Mouse (Mus musculus): Measurements from ENCODE around the gene Dnmt1. TPM values are rescaled to one million over a fixed set of nuclear protein-coding genes. Genes with fewer than 3 reads are reported as not detected.

The Dnmt1 gene
- polyA plus RNA-seq, 1 experiment from 2014 or later = 69.6 TPM

GRCm38 (mm10) chr9:20869246-20869645 lies 90.4 kb downstream of the Dnmt1 start:
- Histone ChIP-seq H3K4me3 (ENCODE audit: low read depth, low read length) (peak overlapping the region; percentile 52), H3K27ac (ENCODE audit: low read length) (no peak overlapping the region), H3K36me3 (ENCODE audit: control insufficient read depth, insufficient read depth, low read length) (no peaks in the 10 kb centered on the region), H3K4me1 (ENCODE audit: control insufficient read depth, insufficient read depth, low read length) (no peaks in the 10 kb centered on the region), H3K9ac (replicated peaks; ENCODE audit: low read depth, low read length) (peak overlapping the region; percentile 46; the same call in 1 of the 2 replicates), H3K4me2 (replicated peaks; ENCODE audit: low read depth, low read length) (peak overlapping the region; percentile 72), H3K27me3 (ENCODE audit: control insufficient read depth, insufficient read depth, low read length) (peaks cover 13% of the 10 kb centered on the region; the same call in 1 of the 2 replicates), H3K9me3 (ENCODE audit: control insufficient read depth, low read depth, low read length) (no peaks in the 10 kb centered on the region)
- no peak for ATAC-seq (ENCODE audit: insufficient number of reproducible peaks, insufficient read depth, low FRiP score, low read depth)
- 3% methylated on average over 19 of the region's 19 CpGs for WGBS

GRCm38 (mm10) chr9:20868448-20869001 lies 91.2 kb downstream of the Dnmt1 start, which contains the start of gene A230050P20Rik:
TSS of gene A230050P20Rik (plus strand) at chr9:20868642.
- peak within 1 kb of the TSS; percentile 46; the same call in 1 of the 2 replicates for H3K9ac ChIP-seq (replicated peaks; ENCODE audit: low read depth, low read length)
- ATAC-seq (ENCODE audit: insufficient number of reproducible peaks, insufficient read depth, low FRiP score, low read depth) = peak; percentile 50; the same call in 1 of the 2 replicates
- H3K27ac ChIP-seq (ENCODE audit: low read length) = no peak within 1 kb of the TSS
- H3K4me3 ChIP-seq (ENCODE audit: low read depth, low read length) = peak within 1 kb of the TSS; percentile 52
- no peaks in the 10 kb centered on the region for H3K4me1 ChIP-seq (ENCODE audit: control insufficient read depth, insufficient read depth, low read length)
- no peaks in the 10 kb centered on the region for H3K36me3 ChIP-seq (ENCODE audit: control insufficient read depth, insufficient read depth, low read length)
- peak within 1 kb of the TSS; percentile 72 for H3K4me2 ChIP-seq (replicated peaks; ENCODE audit: low read depth, low read length)
- no peaks in the 10 kb centered on the region for H3K9me3 ChIP-seq (ENCODE audit: control insufficient read depth, low read depth, low read length)
- WGBS = 7% methylated on average over 50 of the region's 53 CpGs
- H3K27me3 ChIP-seq (ENCODE audit: control insufficient read depth, insufficient read depth, low read length) = peaks cover 13% of the 10 kb centered on the region; the same call in 1 of the 2 replicates

GRCm38 (mm10) chr9:20866879-20867278 lies 92.8 kb downstream of the Dnmt1 start:
- Histone ChIP-seq H3K9me3 (ENCODE audit: control insufficient read depth, low read depth, low read length) (no peaks in the 10 kb centered on the region), H3K4me3 (ENCODE audit: low read depth, low read length) (no peak overlapping the region), H3K4me1 (ENCODE audit: control insufficient read depth, insufficient read depth, low read length) (no peaks in the 10 kb centered on the region), H3K27ac (ENCODE audit: low read length) (no peak overlapping the region), H3K4me2 (replicated peaks; ENCODE audit: low read depth, low read length) (no peak overlapping the region), H3K9ac (replicated peaks; ENCODE audit: low read depth, low read length) (no peak overlapping the region), H3K36me3 (ENCODE audit: control insufficient read depth, insufficient read depth, low read length) (no peaks in the 10 kb centered on the region), H3K27me3 (ENCODE audit: control insufficient read depth, insufficient read depth, low read length) (peaks cover 13% of the 10 kb centered on the region; the same call in 1 of the 2 replicates)
- 62% methylated on average over 3 of the region's 3 CpGs for WGBS
- ATAC-seq (ENCODE audit: insufficient number of reproducible peaks, insufficient read depth, low FRiP score, low read depth) = no peak

- 52% methylated on average over 4 of the region's 4 CpGs for WGBS
- Histone ChIP-seq H3K36me3 (ENCODE audit: control insufficient read depth, insufficient read depth, low read length) (no peaks in the 10 kb centered on the region), H3K9ac (replicated peaks; ENCODE audit: low read depth, low read length) (no peak overlapping the region), H3K4me2 (replicated peaks; ENCODE audit: low read depth, low read length) (no peak overlapping the region), H3K27ac (ENCODE audit: low read length) (no peak overlapping the region), H3K9me3 (ENCODE audit: control insufficient read depth, low read depth, low read length) (no peaks in the 10 kb centered on the region), H3K4me1 (ENCODE audit: control insufficient read depth, insufficient read depth, low read length) (no peaks in the 10 kb centered on the region), H3K4me3 (ENCODE audit: low read depth, low read length) (no peak overlapping the region), H3K27me3 (ENCODE audit: control insufficient read depth, insufficient read depth, low read length) (0 out of 2 replicates have a peak, but pooled peaks cover under 1% of the 10 kb centered on the region)
- ATAC-seq (ENCODE audit: insufficient number of reproducible peaks, insufficient read depth, low FRiP score, low read depth) = no peak
Observed at GRCm38 (mm10) chr9:20862225-20862624, 97.5 kb downstream of the Dnmt1 start.

GRCm38 (mm10) chr9:20861821-20862220 lies 97.9 kb downstream of the Dnmt1 start:
- Histone ChIP-seq H3K4me3 (ENCODE audit: low read depth, low read length) (no peak overlapping the region), H3K27ac (ENCODE audit: low read length) (no peak overlapping the region), H3K4me1 (ENCODE audit: control insufficient read depth, insufficient read depth, low read length) (no peaks in the 10 kb centered on the region), H3K4me2 (replicated peaks; ENCODE audit: low read depth, low read length) (no peak overlapping the region), H3K9ac (replicated peaks; ENCODE audit: low read depth, low read length) (no peak overlapping the region), H3K9me3 (ENCODE audit: control insufficient read depth, low read depth, low read length) (no peaks in the 10 kb centered on the region), H3K36me3 (ENCODE audit: control insufficient read depth, insufficient read depth, low read length) (no peaks in the 10 kb centered on the region), H3K27me3 (ENCODE audit: control insufficient read depth, insufficient read depth, low read length) (no peaks in the 10 kb centered on the region)
- WGBS = 6% methylated on average over 4 of the region's 4 CpGs
- ATAC-seq (ENCODE audit: insufficient number of reproducible peaks, insufficient read depth, low FRiP score, low read depth) = no peak

- Histone ChIP-seq H3K27me3 (ENCODE audit: control insufficient read depth, insufficient read depth, low read length) (no peaks in the 10 kb centered on the region), H3K27ac (ENCODE audit: low read length) (no peak overlapping the region), H3K4me2 (replicated peaks; ENCODE audit: low read depth, low read length) (no peak overlapping the region), H3K36me3 (ENCODE audit: control insufficient read depth, insufficient read depth, low read length) (no peaks in the 10 kb centered on the region), H3K4me1 (ENCODE audit: control insufficient read depth, insufficient read depth, low read length) (no peaks in the 10 kb centered on the region), H3K4me3 (ENCODE audit: low read depth, low read length) (no peak overlapping the region), H3K9ac (replicated peaks; ENCODE audit: low read depth, low read length) (no peak overlapping the region), H3K9me3 (ENCODE audit: control insufficient read depth, low read depth, low read length) (no peaks in the 10 kb centered on the region)
- no peak for ATAC-seq (ENCODE audit: insufficient number of reproducible peaks, insufficient read depth, low FRiP score, low read depth)
- WGBS = 50% methylated on average over 6 of the region's 6 CpGs
Observed at GRCm38 (mm10) chr9:20859926-20860325, 99.8 kb downstream of the Dnmt1 start.

Small RNAs within 50 kb of the gene (microRNA-seq; reads per million reads assigned to microRNA genes)
- gene Mir7081 = not detected

Other genes starting within 250 kb of the Dnmt1 start
- 8.0 and 8.6 TPM in 2 replicates for gene Olfm2, start 213.5 kb downstream of the Dnmt1 start, polyA plus RNA-seq (2014; fragmentation: Nextera tagmentation; extraction: Ambion mirVana)
- 1.1 and 1.2 TPM in 2 replicates for gene Col5a3, start 144.8 kb downstream of the Dnmt1 start, polyA plus RNA-seq (2014; fragmentation: Nextera tagmentation; extraction: Ambion mirVana)
- not detected in 2 replicates for gene Rdh8, start 141.4 kb downstream of the Dnmt1 start, polyA plus RNA-seq (2014; fragmentation: Nextera tagmentation; extraction: Ambion mirVana)
- gene A230050P20Rik, start 91.2 kb downstream of the Dnmt1 start, polyA plus RNA-seq (2014; fragmentation: Nextera tagmentation; extraction: Ambion mirVana) = 11.9 and 12.6 TPM in 2 replicates
- 6.9 and 7.2 TPM in 2 replicates for gene Angptl6, start 80.2 kb downstream of the Dnmt1 start, polyA plus RNA-seq (2014; fragmentation: Nextera tagmentation; extraction: Ambion mirVana)
- gene Ppan, start 71.7 kb downstream of the Dnmt1 start, polyA plus RNA-seq (2014; fragmentation: Nextera tagmentation; extraction: Ambion mirVana) = 72.7 and 74.6 TPM in 2 replicates
- gene Eif3g, start 61.3 kb downstream of the Dnmt1 start, polyA plus RNA-seq (2014; fragmentation: Nextera tagmentation; extraction: Ambion mirVana) = 281 and 289 TPM in 2 replicates
- 48.6 and 52.3 TPM in 2 replicates for gene S1pr2, start 16.9 kb upstream of the Dnmt1 start, polyA plus RNA-seq (2014; fragmentation: Nextera tagmentation; extraction: Ambion mirVana)
- 136 and 150 TPM in 2 replicates for gene Mrpl4, start 42.9 kb upstream of the Dnmt1 start, polyA plus RNA-seq (2014; fragmentation: Nextera tagmentation; extraction: Ambion mirVana)
- gene Icam1, start 56.1 kb upstream of the Dnmt1 start, polyA plus RNA-seq (2014; fragmentation: Nextera tagmentation; extraction: Ambion mirVana) = 10.6 and 12.5 TPM in 2 replicates
- gene Icam4, start 69.5 kb upstream of the Dnmt1 start, polyA plus RNA-seq (2014; fragmentation: Nextera tagmentation; extraction: Ambion mirVana) = 0.84 and 1.0 TPM in 2 replicates
- 0.18 TPM in 1 of 2 replicates, not detected in the other for gene Icam5, start 72.2 kb upstream of the Dnmt1 start, polyA plus RNA-seq (2014; fragmentation: Nextera tagmentation; extraction: Ambion mirVana)
- gene Zglp1, start 107.2 kb upstream of the Dnmt1 start, polyA plus RNA-seq (2014; fragmentation: Nextera tagmentation; extraction: Ambion mirVana) = 1.8 TPM in 1 of 2 replicates, not detected in the other
- 0.30 and 0.43 TPM in 2 replicates for gene Gm49373, start 113.2 kb upstream of the Dnmt1 start, polyA plus RNA-seq (2014; fragmentation: Nextera tagmentation; extraction: Ambion mirVana)
- gene Fdx1l, start 113.7 kb upstream of the Dnmt1 start, polyA plus RNA-seq (2014; fragmentation: Nextera tagmentation; extraction: Ambion mirVana) = 56.0 and 56.4 TPM in 2 replicates
- gene Gm38431, start 132.1 kb upstream of the Dnmt1 start, polyA plus RNA-seq (2014; fragmentation: Nextera tagmentation; extraction: Ambion mirVana) = 2.0 and 2.3 TPM in 2 replicates
- 68.7 and 74.2 TPM in 2 replicates for gene Raver1, start 132.1 kb upstream of the Dnmt1 start, polyA plus RNA-seq (2014; fragmentation: Nextera tagmentation; extraction: Ambion mirVana)
- 10.2 and 10.9 TPM in 2 replicates for gene Tyk2, start 171.4 kb upstream of the Dnmt1 start, polyA plus RNA-seq (2014; fragmentation: Nextera tagmentation; extraction: Ambion mirVana)
- 283 and 302 TPM in 2 replicates for gene Cdc37, start 190.1 kb upstream of the Dnmt1 start, polyA plus RNA-seq (2014; fragmentation: Nextera tagmentation; extraction: Ambion mirVana)
- 5.4 TPM in 2 replicates for gene Pde4a, start 205.8 kb upstream of the Dnmt1 start, polyA plus RNA-seq (2014; fragmentation: Nextera tagmentation; extraction: Ambion mirVana)